Mouse (Mus musculus) bone marrow macrophage, adult 2 months (primary cell): Measurements from ENCODE around the gene Stpg4.

ENCODE experiments used
- CTCF ChIP-seq: IDR thresholded peaks from 2 replicates; pipeline ENCODE4 v1.5.1; 2012; ENCODE audit warnings: low read depth, mild to moderate bottlenecking, low read length, moderate library complexity
- POLR2A ChIP-seq: IDR thresholded peaks from 2 replicates; pipeline ENCODE4 v1.6.1; 2012; ENCODE audit warnings: mild to moderate bottlenecking, low read depth, low read length, borderline replicate concordance

GRCm38 (mm10) chr17:87367640-87368039, 59.9 kb downstream of the Stpg4 start:
- TF ChIP-seq CTCF (no peak), POLR2A (no peak)
